Mouse (Mus musculus): ENCODE data around the gene Ptgfrn. TPM values are rescaled to one million over a fixed set of nuclear protein-coding genes. Genes with fewer than 3 reads are reported as not detected.
A peak's percentile ranks its signal among the peaks of the same experiment; 100 is the strongest.

Gene Ptgfrn
- polyA plus RNA-seq, 1 experiment from 2014 or later, result 0.24 TPM

DNA sequence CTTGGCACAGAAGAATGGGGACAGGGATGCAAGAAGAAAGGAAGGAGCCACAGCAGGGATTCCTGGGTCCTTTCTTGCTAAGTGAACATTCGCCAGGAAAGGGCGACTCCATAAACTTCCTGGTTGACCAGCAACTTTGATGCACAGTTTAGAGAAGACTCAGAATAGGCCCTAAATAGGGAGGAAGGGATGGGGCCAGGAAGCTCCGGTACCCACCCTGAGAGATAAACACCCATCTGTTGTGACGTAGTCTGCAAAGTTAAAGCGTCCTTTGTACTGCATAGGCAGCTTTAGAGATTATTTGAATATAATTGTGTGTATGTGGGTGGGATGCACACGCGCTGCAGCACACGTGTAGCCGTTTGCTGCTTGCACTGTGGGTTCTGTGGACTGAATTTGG is 75.6 kb downstream of the Ptgfrn start:
- Histone ChIP-seq H3K36me3 (replicated peaks) (no peaks in the 10 kb centered on the region), H3K9ac (no peak overlapping the region), H3K4me1 (replicated peaks) (0 out of 2 replicates have a peak, but pooled peaks cover 2% of the 10 kb centered on the region), H3K9me3 (replicated peaks) (no peaks in the 10 kb centered on the region), H3K27me3 (no peaks in the 10 kb centered on the region), H3K27ac (replicated peaks) (no peak overlapping the region), H3K4me3 (replicated peaks) (no peak overlapping the region), H3K4me2 (no peak overlapping the region)
- no peak for ATAC-seq (ENCODE audit: insufficient read depth)
- WGBS (ENCODE audit: insufficient replicate concordance), result 68% methylated on average over 9 of the region's 9 CpGs

- no peaks in the 10 kb centered on the region for H3K9me3 ChIP-seq (replicated peaks)
- no peak overlapping the region for H3K4me3 ChIP-seq (replicated peaks)
- H3K9ac ChIP-seq, result no peak overlapping the region
- no peaks in the 10 kb centered on the region for H3K27me3 ChIP-seq
- WGBS (ENCODE audit: insufficient replicate concordance), result 25% methylated on average over 4 of the region's 4 CpGs
- 0 out of 2 replicates have a peak, but pooled peaks cover 2% of the 10 kb centered on the region for H3K4me1 ChIP-seq (replicated peaks)
- ATAC-seq (ENCODE audit: insufficient read depth), result no peak
- H3K27ac ChIP-seq (replicated peaks), result no peak overlapping the region
- H3K36me3 ChIP-seq (replicated peaks), result no peaks in the 10 kb centered on the region
- no peak overlapping the region for H3K4me2 ChIP-seq
These were observed 76.4 kb downstream of the Ptgfrn start for GRCm38 (mm10) chr3:101033644-101034043.

GRCm38 (mm10) chr3:101031456-101032142 is 78.5 kb downstream of the Ptgfrn start:
- H3K36me3 ChIP-seq (replicated peaks), result no peaks in the 10 kb centered on the region
- H3K9me3 ChIP-seq (replicated peaks), result no peaks in the 10 kb centered on the region
- no peaks in the 10 kb centered on the region for H3K27me3 ChIP-seq
- H3K4me3 ChIP-seq (replicated peaks), result no peak overlapping the region
- H3K4me1 ChIP-seq (replicated peaks), result 0 out of 2 replicates have a peak, but pooled peaks cover 2% of the 10 kb centered on the region
- no peak overlapping the region for H3K9ac ChIP-seq
- WGBS (ENCODE audit: insufficient replicate concordance), result 35% methylated on average over 7 of the region's 7 CpGs
- no peak for ATAC-seq (ENCODE audit: insufficient read depth)
- peak overlapping the region; percentile 19; the same call in 1 of the 2 replicates for H3K27ac ChIP-seq (replicated peaks)
- H3K4me2 ChIP-seq, result no peak overlapping the region

DNA sequence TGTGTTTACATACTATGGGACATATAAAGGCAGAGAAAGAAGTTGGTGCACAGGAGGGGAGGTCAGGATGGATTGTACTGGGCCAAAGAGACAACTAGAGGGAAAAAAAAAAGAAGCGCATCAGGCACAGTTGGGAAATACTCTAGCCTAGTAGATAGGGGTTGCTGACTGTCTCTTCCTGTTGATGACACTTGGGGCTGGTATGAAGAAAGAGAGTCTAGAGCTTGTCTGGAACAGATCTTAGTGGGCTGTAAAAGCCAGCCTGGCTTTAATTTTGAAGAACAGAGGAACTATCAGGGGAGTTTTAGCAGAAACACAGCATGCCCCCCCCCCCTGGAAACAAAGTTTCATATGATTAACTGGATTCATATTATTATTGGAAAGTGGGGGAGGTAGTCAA is 79.4 kb downstream of the Ptgfrn start:
- no peak overlapping the region for H3K27ac ChIP-seq (replicated peaks)
- WGBS (ENCODE audit: insufficient replicate concordance), result 62% methylated on average over 1 of the region's 1 CpGs

DNA sequence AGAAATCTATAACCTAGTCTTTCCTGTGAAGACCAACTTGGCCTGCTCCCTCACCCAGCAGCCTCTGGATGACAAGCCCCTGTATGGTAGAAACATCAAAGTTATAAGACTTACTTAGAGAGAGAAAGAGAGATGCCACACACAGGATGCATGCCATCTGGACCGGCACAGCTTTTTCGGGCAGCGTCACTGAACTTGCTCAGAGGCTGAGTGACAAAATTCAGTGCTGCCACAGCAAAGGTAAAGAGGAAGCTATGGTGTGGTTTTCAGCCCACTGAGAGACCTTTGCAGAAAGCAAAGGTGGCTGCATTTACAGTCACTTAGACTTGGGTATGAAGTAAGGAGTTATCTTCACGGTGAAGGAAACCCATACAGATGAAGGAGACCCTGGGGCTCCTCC is 80.7 kb downstream of the Ptgfrn start, which contains the start of gene Cd101:
TSS of gene Cd101 (minus strand) at position 218 of the 400 bp plus-strand sequence.
- whole genome bisulfite sequencing (ENCODE audit: insufficient replicate concordance), result 60% methylated on average over 4 of the region's 4 CpGs
- no peaks in the 10 kb centered on the region for H3K36me3 ChIP-seq (replicated peaks)
- 0 out of 2 replicates have a peak, but pooled peaks cover 2% of the 10 kb centered on the region for H3K4me1 ChIP-seq (replicated peaks)
- no peak within 1 kb of the TSS for H3K9ac ChIP-seq
- no peaks in the 10 kb centered on the region for H3K27me3 ChIP-seq
- no peak within 1 kb of the TSS for H3K4me3 ChIP-seq (replicated peaks)
- no peak within 1 kb of the TSS for H3K27ac ChIP-seq (replicated peaks)
- no peaks in the 10 kb centered on the region for H3K9me3 ChIP-seq (replicated peaks)
- no peak within 1 kb of the TSS for H3K4me2 ChIP-seq
- ATAC-seq (ENCODE audit: insufficient read depth), result no peak

More for the DNA sequence above, 79.4 kb downstream of the Ptgfrn start:
- H3K9ac ChIP-seq, result no peak overlapping the region
- no peak for ATAC-seq (ENCODE audit: insufficient read depth)
- no peaks in the 10 kb centered on the region for H3K27me3 ChIP-seq
- H3K4me2 ChIP-seq, result no peak overlapping the region
- H3K9me3 ChIP-seq (replicated peaks), result no peaks in the 10 kb centered on the region
- no peak overlapping the region for H3K4me3 ChIP-seq (replicated peaks)
- H3K4me1 ChIP-seq (replicated peaks), result 0 out of 2 replicates have a peak, but pooled peaks cover 2% of the 10 kb centered on the region
- no peaks in the 10 kb centered on the region for H3K36me3 ChIP-seq (replicated peaks)

DNA sequence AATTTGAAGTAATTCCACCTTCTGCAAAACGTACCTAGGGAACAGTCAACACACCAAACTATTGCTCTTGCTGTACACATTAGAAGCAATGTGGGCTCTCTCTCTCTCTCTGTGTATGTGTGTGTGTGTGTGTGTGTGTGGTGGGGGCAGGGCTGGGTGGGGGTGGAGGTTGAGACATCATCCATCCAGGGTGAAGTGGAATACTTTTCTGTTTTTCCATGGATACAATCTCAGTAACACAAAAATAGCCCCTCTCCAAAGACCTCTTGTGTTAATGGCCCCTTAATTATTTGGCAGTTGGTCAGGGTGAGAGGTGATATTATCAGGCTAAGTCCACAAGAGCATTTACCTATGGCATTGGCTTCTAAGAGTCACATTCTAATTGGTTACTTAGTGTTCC is 83.3 kb downstream of the Ptgfrn start:
- H3K9me3 ChIP-seq (replicated peaks), result no peaks in the 10 kb centered on the region
- no peaks in the 10 kb centered on the region for H3K4me1 ChIP-seq (replicated peaks)
- H3K27me3 ChIP-seq, result no peaks in the 10 kb centered on the region
- no peak overlapping the region for H3K9ac ChIP-seq
- no peaks in the 10 kb centered on the region for H3K36me3 ChIP-seq (replicated peaks)
- no peak overlapping the region for H3K4me2 ChIP-seq
- H3K27ac ChIP-seq (replicated peaks), result no peak overlapping the region
- ATAC-seq (ENCODE audit: insufficient read depth), result no peak
- WGBS (ENCODE audit: insufficient replicate concordance), result 26% methylated on average over 1 of the region's 1 CpGs
- H3K4me3 ChIP-seq (replicated peaks), result no peak overlapping the region

GRCm38 (mm10) chr3:101022967-101023366 is 87.1 kb downstream of the Ptgfrn start:
- no peak for ATAC-seq (ENCODE audit: insufficient read depth)
- no peak overlapping the region for H3K9ac ChIP-seq

GRCm38 (mm10) chr3:101021481-101022051 is 88.5 kb downstream of the Ptgfrn start:
- H3K4me2 ChIP-seq, result no peak overlapping the region
- H3K36me3 ChIP-seq (replicated peaks), result no peaks in the 10 kb centered on the region
- H3K9me3 ChIP-seq (replicated peaks), result no peaks in the 10 kb centered on the region
- no peak for ATAC-seq (ENCODE audit: insufficient read depth)
- 47% methylated on average over 8 of the region's 8 CpGs for WGBS (ENCODE audit: insufficient replicate concordance)
- no peaks in the 10 kb centered on the region for H3K4me1 ChIP-seq (replicated peaks)
- H3K4me3 ChIP-seq (replicated peaks), result no peak overlapping the region
- no peak overlapping the region for H3K27ac ChIP-seq (replicated peaks)
- H3K9ac ChIP-seq, result no peak overlapping the region
- no peaks in the 10 kb centered on the region for H3K27me3 ChIP-seq

More at GRCm38 (mm10) chr3:101022967-101023366, 87.1 kb downstream of the Ptgfrn start:
- Histone ChIP-seq H3K27ac (replicated peaks) (no peak overlapping the region), H3K4me3 (replicated peaks) (no peak overlapping the region), H3K36me3 (replicated peaks) (no peaks in the 10 kb centered on the region), H3K4me1 (replicated peaks) (no peaks in the 10 kb centered on the region), H3K9me3 (replicated peaks) (no peaks in the 10 kb centered on the region), H3K4me2 (no peak overlapping the region), H3K27me3 (no peaks in the 10 kb centered on the region)
- WGBS (ENCODE audit: insufficient replicate concordance), result 67% methylated on average over 6 of the region's 6 CpGs

DNA sequence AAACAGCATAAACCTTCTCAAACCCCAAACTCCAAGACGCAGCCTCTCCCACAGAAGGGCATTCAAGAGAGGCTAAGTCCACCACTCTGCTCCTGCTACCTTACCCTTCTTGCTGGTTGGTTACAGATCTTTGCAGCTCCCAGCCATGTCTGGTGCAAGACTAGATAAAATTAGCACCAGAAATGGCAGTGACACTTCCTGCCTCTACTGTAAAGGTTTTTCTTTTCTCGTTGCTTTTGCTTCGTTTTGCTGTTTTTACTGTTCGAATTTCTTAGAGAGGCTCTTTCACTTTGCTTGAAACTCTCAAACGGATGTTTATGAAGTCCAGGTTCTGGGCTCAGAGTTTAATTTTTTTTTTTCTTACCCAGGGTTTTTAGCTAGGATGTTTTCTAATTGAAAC is 89.0 kb downstream of the Ptgfrn start:
- Histone ChIP-seq H3K4me2 (no peak overlapping the region), H3K36me3 (replicated peaks) (no peaks in the 10 kb centered on the region), H3K4me1 (replicated peaks) (no peaks in the 10 kb centered on the region), H3K4me3 (replicated peaks) (no peak overlapping the region), H3K27me3 (no peaks in the 10 kb centered on the region), H3K9ac (no peak overlapping the region), H3K27ac (replicated peaks) (no peak overlapping the region), H3K9me3 (replicated peaks) (no peaks in the 10 kb centered on the region)
- ATAC-seq (ENCODE audit: insufficient read depth), result no peak
- 44% methylated on average over 5 of the region's 5 CpGs for WGBS (ENCODE audit: insufficient replicate concordance)

- H3K27ac ChIP-seq (replicated peaks), result no peak overlapping the region
- H3K27me3 ChIP-seq, result no peaks in the 10 kb centered on the region
- H3K9ac ChIP-seq, result no peak overlapping the region
- no peak for ATAC-seq (ENCODE audit: insufficient read depth)
- H3K36me3 ChIP-seq (replicated peaks), result no peaks in the 10 kb centered on the region
- 61% methylated on average over 6 of the region's 6 CpGs for WGBS (ENCODE audit: insufficient replicate concordance)
- H3K4me2 ChIP-seq, result no peak overlapping the region
- no peaks in the 10 kb centered on the region for H3K9me3 ChIP-seq (replicated peaks)
- H3K4me3 ChIP-seq (replicated peaks), result no peak overlapping the region
- no peaks in the 10 kb centered on the region for H3K4me1 ChIP-seq (replicated peaks)
These were observed 91.6 kb downstream of the Ptgfrn start for GRCm38 (mm10) chr3:101018494-101018893.

GRCm38 (mm10) chr3:101016050-101016449 is 94.0 kb downstream of the Ptgfrn start:
- ATAC-seq (ENCODE audit: insufficient read depth), result no peak
- Histone ChIP-seq H3K9me3 (replicated peaks) (no peaks in the 10 kb centered on the region), H3K4me1 (replicated peaks) (no peaks in the 10 kb centered on the region), H3K4me2 (no peak overlapping the region), H3K4me3 (replicated peaks) (no peak overlapping the region), H3K27ac (replicated peaks) (no peak overlapping the region), H3K9ac (no peak overlapping the region), H3K36me3 (replicated peaks) (no peaks in the 10 kb centered on the region), H3K27me3 (no peaks in the 10 kb centered on the region)
- 68% methylated on average over 7 of the region's 7 CpGs for WGBS (ENCODE audit: insufficient replicate concordance)
